Mouse (Mus musculus) midbrain, embryonic 15.5 days (tissue): Measurements from ENCODE around the gene Intu. TPM values are rescaled to one million over a fixed set of nuclear protein-coding genes. Genes with fewer than 3 reads are reported as not detected.

Experiments used
- ATAC-seq: fragments of 200-750 bp; cut with Nextera tagmentation; replicated peaks from 2 replicates; pipeline ENCODE4 v1.8.0; 2017; ENCODE audit warnings: moderate TSS enrichment
- H3K27ac ChIP-seq: fragments of 300-500 bp; sonication (generic); 2 replicates; pipeline ENCODE4 v1.5.1; 2015; ENCODE audit warnings: mild to moderate bottlenecking, inconsistent platforms
- H3K27me3 ChIP-seq: fragments of 300-500 bp; sonication (generic); replicated peaks from 2 replicates; pipeline ENCODE4 v1.6.1; 2015; ENCODE audit warnings: inconsistent platforms
- H3K36me3 ChIP-seq: fragments of 300-500 bp; sonication (generic); replicated peaks from 2 replicates; pipeline ENCODE4 v1.6.1; 2015; ENCODE audit warnings: inconsistent platforms
- H3K4me1 ChIP-seq: fragments of 300-500 bp; sonication (generic); 2 replicates; pipeline ENCODE4 v1.6.1; 2015; ENCODE audit warnings: inconsistent platforms
- H3K4me2 ChIP-seq: fragments of 300-500 bp; sonication (generic); 2 replicates; pipeline ENCODE4 v1.6.1; 2015; ENCODE audit warnings: inconsistent platforms, mild to moderate bottlenecking, moderate library complexity
- H3K4me3 ChIP-seq: fragments of 300-500 bp; sonication (generic); 2 replicates; pipeline ENCODE4 v1.5.1; 2015; ENCODE audit warnings: mild to moderate bottlenecking, inconsistent platforms
- H3K9ac ChIP-seq: fragments of 300-500 bp; sonication (generic); 2 replicates; pipeline ENCODE4 v1.6.1; 2015; ENCODE audit warnings: mild to moderate bottlenecking, inconsistent platforms
- H3K9me3 ChIP-seq: fragments of 300-500 bp; sonication (generic); 2 replicates; pipeline ENCODE4 v1.6.1; 2016; ENCODE audit warnings: inconsistent platforms
- WGBS: fragments of 180-500 bp; shearing (Covaris S2); methylation state at CpG from one replicate; pipeline ENCODE4 v1.1.7; 2015; ENCODE audit warnings: mixed read lengths; 5-methylcytosine and 5-hydroxymethylcytosine counted together
- polyA plus RNA-seq: library from polyadenylated mRNA; unstranded; fragments of >200 nt; fragmentation: Nextera tagmentation; extraction: Ambion mirVana; gene quantifications from 2 replicates; pipeline ENCODE4 v1.2.1, GENCODE M21; 2015

Gene Intu
- polyA plus RNA-seq, 1 experiment from 2014 or later = 3.2 TPM

GRCm38 (mm10) chr3:40518240-40518639 is 12.8 kb upstream of the Intu start:
- H3K36me3 ChIP-seq = no peaks in the 10 kb centered on the region
- no peak overlapping the region for H3K4me3 ChIP-seq
- H3K9ac ChIP-seq = no peak overlapping the region
- H3K27me3 ChIP-seq = no peaks in the 10 kb centered on the region
- H3K4me1 ChIP-seq = 0 out of 2 replicates have a peak, but pooled peaks cover under 1% of the 10 kb centered on the region
- ATAC-seq = no peak
- no peak overlapping the region for H3K27ac ChIP-seq
- 75% methylated on average over 3 of the region's 3 CpGs for WGBS
- H3K9me3 ChIP-seq = no peaks in the 10 kb centered on the region
- no peak overlapping the region for H3K4me2 ChIP-seq

GRCm38 (mm10) chr3:40519555-40519954 is 11.5 kb upstream of the Intu start:
- ATAC-seq = no peak
- no peak overlapping the region for H3K27ac ChIP-seq
- H3K4me2 ChIP-seq = no peak overlapping the region
- H3K4me3 ChIP-seq = no peak overlapping the region
- no peaks in the 10 kb centered on the region for H3K9me3 ChIP-seq
- no peaks in the 10 kb centered on the region for H3K27me3 ChIP-seq
- H3K4me1 ChIP-seq = 0 out of 2 replicates have a peak, but pooled peaks cover 3% of the 10 kb centered on the region
- no peak overlapping the region for H3K9ac ChIP-seq
- H3K36me3 ChIP-seq = no peaks in the 10 kb centered on the region
- 74% methylated on average over 3 of the region's 3 CpGs for WGBS

GRCm38 (mm10) chr3:40520567-40520966 is 10.5 kb upstream of the Intu start:
- no peaks in the 10 kb centered on the region for H3K9me3 ChIP-seq
- H3K36me3 ChIP-seq = no peaks in the 10 kb centered on the region
- 94% methylated on average over 3 of the region's 3 CpGs for WGBS
- 0 out of 2 replicates have a peak, but pooled peaks cover 3% of the 10 kb centered on the region for H3K4me1 ChIP-seq
- no peak overlapping the region for H3K4me3 ChIP-seq
- H3K27ac ChIP-seq = no peak overlapping the region
- H3K9ac ChIP-seq = no peak overlapping the region
- no peak overlapping the region for H3K4me2 ChIP-seq
- no peak for ATAC-seq
- H3K27me3 ChIP-seq = 0 out of 2 replicates have a peak, but pooled peaks cover 2% of the 10 kb centered on the region

- no peak overlapping the region for H3K9ac ChIP-seq
- 0 out of 2 replicates have a peak, but pooled peaks cover 3% of the 10 kb centered on the region for H3K4me1 ChIP-seq
- H3K27me3 ChIP-seq = 0 out of 2 replicates have a peak, but pooled peaks cover 2% of the 10 kb centered on the region
- peak overlapping the region; percentile 31; the same call in 1 of the 2 replicates for H3K4me2 ChIP-seq
- no peaks in the 10 kb centered on the region for H3K9me3 ChIP-seq
- H3K4me3 ChIP-seq = no peak overlapping the region
- H3K36me3 ChIP-seq = no peaks in the 10 kb centered on the region
- no peak overlapping the region for H3K27ac ChIP-seq
- no peak for ATAC-seq
- WGBS = 43% methylated on average over 6 of the region's 6 CpGs
These were observed 8.6 kb upstream of the Intu start for GRCm38 (mm10) chr3:40522446-40522845.

- Histone ChIP-seq H3K27me3 (0 out of 2 replicates have a peak, but pooled peaks cover 2% of the 10 kb centered on the region), H3K4me2 (peak overlapping the region; percentile 31; the same call in 1 of the 2 replicates), H3K9ac (no peak overlapping the region), H3K9me3 (no peaks in the 10 kb centered on the region), H3K4me3 (no peak overlapping the region), H3K36me3 (no peaks in the 10 kb centered on the region), H3K4me1 (0 out of 2 replicates have a peak, but pooled peaks cover 3% of the 10 kb centered on the region), H3K27ac (no peak overlapping the region)
- no peak for ATAC-seq
- 63% methylated on average over 14 of the region's 14 CpGs for WGBS
These were observed 8.2 kb upstream of the Intu start for GRCm38 (mm10) chr3:40522846-40523245.

- no peaks in the 10 kb centered on the region for H3K9me3 ChIP-seq
- H3K36me3 ChIP-seq = no peaks in the 10 kb centered on the region
- H3K27me3 ChIP-seq = 0 out of 2 replicates have a peak, but pooled peaks cover 2% of the 10 kb centered on the region
- no peak overlapping the region for H3K9ac ChIP-seq
- peak overlapping the region; percentile 31 for H3K4me2 ChIP-seq
- H3K4me1 ChIP-seq = peaks cover 7% of the 10 kb centered on the region
- ATAC-seq = peak; percentile 63
- no peak overlapping the region for H3K27ac ChIP-seq
- 13% methylated on average over 7 of the region's 7 CpGs for WGBS
- H3K4me3 ChIP-seq = no peak overlapping the region
These were observed 7.7 kb upstream of the Intu start for GRCm38 (mm10) chr3:40523371-40523783.

- H3K9ac ChIP-seq = no peak overlapping the region
- H3K9me3 ChIP-seq = no peaks in the 10 kb centered on the region
- ATAC-seq = no peak
- H3K27ac ChIP-seq = no peak overlapping the region
- 82% methylated on average over 7 of the region's 7 CpGs for WGBS
- peaks cover 8% of the 10 kb centered on the region for H3K4me1 ChIP-seq
- no peaks in the 10 kb centered on the region for H3K36me3 ChIP-seq
- 0 out of 2 replicates have a peak, but pooled peaks cover 2% of the 10 kb centered on the region for H3K27me3 ChIP-seq
- no peak overlapping the region for H3K4me3 ChIP-seq
- H3K4me2 ChIP-seq = no peak overlapping the region
These were observed 6.2 kb upstream of the Intu start for GRCm38 (mm10) chr3:40524841-40525240.

- H3K9me3 ChIP-seq = no peaks in the 10 kb centered on the region
- H3K27me3 ChIP-seq = 0 out of 2 replicates have a peak, but pooled peaks cover 2% of the 10 kb centered on the region
- no peak for ATAC-seq
- H3K4me2 ChIP-seq = no peak overlapping the region
- no peak overlapping the region for H3K27ac ChIP-seq
- no peak overlapping the region for H3K4me3 ChIP-seq
- WGBS = 19% methylated on average over 4 of the region's 4 CpGs
- H3K36me3 ChIP-seq = no peaks in the 10 kb centered on the region
- H3K9ac ChIP-seq = no peak overlapping the region
- H3K4me1 ChIP-seq = peaks cover 8% of the 10 kb centered on the region
These were observed 5.7 kb upstream of the Intu start for GRCm38 (mm10) chr3:40525341-40525740.

GRCm38 (mm10) chr3:40526095-40526494 is 5.0 kb upstream of the Intu start:
- 92% methylated on average over 3 of the region's 3 CpGs for WGBS
- Histone ChIP-seq H3K27ac (no peak overlapping the region), H3K9ac (no peak overlapping the region), H3K4me1 (peaks cover 11% of the 10 kb centered on the region), H3K4me2 (no peak overlapping the region), H3K27me3 (0 out of 2 replicates have a peak, but pooled peaks cover 2% of the 10 kb centered on the region), H3K4me3 (no peak overlapping the region), H3K9me3 (no peaks in the 10 kb centered on the region), H3K36me3 (no peaks in the 10 kb centered on the region)
- ATAC-seq = no peak

GRCm38 (mm10) chr3:40527218-40527617 is 3.9 kb upstream of the Intu start:
- Histone ChIP-seq H3K4me3 (no peak overlapping the region), H3K9me3 (no peaks in the 10 kb centered on the region), H3K4me1 (peaks cover 23% of the 10 kb centered on the region), H3K27me3 (peaks cover 6% of the 10 kb centered on the region; the same call in 1 of the 2 replicates), H3K36me3 (no peaks in the 10 kb centered on the region), H3K9ac (no peak overlapping the region), H3K4me2 (no peak overlapping the region), H3K27ac (no peak overlapping the region)
- WGBS = 66% methylated on average over 10 of the region's 10 CpGs
- no peak for ATAC-seq

GRCm38 (mm10) chr3:40527976-40528950 is 2.8 kb upstream of the Intu start:
- Histone ChIP-seq H3K36me3 (no peaks in the 10 kb centered on the region), H3K27me3 (peaks cover 12% of the 10 kb centered on the region; the same call in 1 of the 2 replicates), H3K4me2 (no peak overlapping the region), H3K9ac (no peak overlapping the region), H3K27ac (no peak overlapping the region), H3K4me3 (no peak overlapping the region), H3K4me1 (peaks cover 25% of the 10 kb centered on the region), H3K9me3 (no peaks in the 10 kb centered on the region)
- 22% methylated on average over 9 of the region's 9 CpGs for WGBS
- no peak for ATAC-seq

GRCm38 (mm10) chr3:40528958-40529357 is 2.1 kb upstream of the Intu start:
- Histone ChIP-seq H3K27me3 (peaks cover 18% of the 10 kb centered on the region; the same call in 1 of the 2 replicates), H3K9me3 (no peaks in the 10 kb centered on the region), H3K4me2 (no peak overlapping the region), H3K4me1 (peaks cover 23% of the 10 kb centered on the region), H3K36me3 (no peaks in the 10 kb centered on the region), H3K9ac (no peak overlapping the region), H3K4me3 (no peak overlapping the region), H3K27ac (no peak overlapping the region)
- ATAC-seq = no peak
- 73% methylated on average over 6 of the region's 6 CpGs for WGBS
